Mouse (Mus musculus): ENCODE measurements at regions not wholly inside any gene's neighbourhood (a gene's known extent, or its start where the extent isn't known, plus 50 kb on each side); places are given as distances from the start of the nearest gene placed in this dataset.

- no peak for DNase-seq (ENCODE audit: low spot score in 2 of 2)
These were observed 407.2 kb downstream of the Prss52 start for GRCm38 (mm10) chr14:64511300-64511699.

- DNase-seq (ENCODE audit: low spot score in 2 of 2), result no peak
These were observed 408.6 kb downstream of the Prss52 start for GRCm38 (mm10) chr14:64512726-64513125.

GRCm38 (mm10) chr14:64517584-64518195 is 413.6 kb downstream of the Prss52 start:
- no peak for DNase-seq (ENCODE audit: low spot score in 2 of 2)

GRCm38 (mm10) chr14:64524641-64525040 is 420.6 kb downstream of the Prss52 start:
- DNase-seq (ENCODE audit: low spot score in 2 of 2), result no peak

- no peak for DNase-seq (ENCODE audit: low spot score in 2 of 2)
These were observed 421.4 kb downstream of the Prss52 start for GRCm38 (mm10) chr14:64525302-64526078.

- no peak for DNase-seq (ENCODE audit: low spot score in 2 of 2)
These were observed 426.5 kb downstream of the Prss52 start for GRCm38 (mm10) chr14:64530541-64530940.

- no peak for DNase-seq (ENCODE audit: low spot score in 2 of 2)
These were observed 427.3 kb downstream of the Prss52 start for GRCm38 (mm10) chr14:64531221-64531949.

GRCm38 (mm10) chr14:64532351-64532750 is 428.3 kb downstream of the Prss52 start:
- no peak for DNase-seq (ENCODE audit: low spot score in 2 of 2)

- DNase-seq (ENCODE audit: low spot score in 2 of 2), result no peak
These were observed 429.6 kb downstream of the Prss52 start for GRCm38 (mm10) chr14:64533591-64534151.

- no peak for DNase-seq (ENCODE audit: low spot score in 2 of 2)
These were observed 430.1 kb downstream of the Prss52 start for GRCm38 (mm10) chr14:64534194-64534593.

- no peak for DNase-seq (ENCODE audit: low spot score in 2 of 2)
These were observed 435.4 kb downstream of the Prss52 start for GRCm38 (mm10) chr14:64539436-64539835.

GRCm38 (mm10) chr14:64545056-64545455 is 441.0 kb downstream of the Prss52 start:
- DNase-seq (ENCODE audit: low spot score in 2 of 2), result no peak

GRCm38 (mm10) chr14:64546787-64547186 is 442.7 kb downstream of the Prss52 start:
- peak in 1 of 2 experiments; percentile 21 for DNase-seq (ENCODE audit: low spot score in 2 of 2)

- DNase-seq (ENCODE audit: low spot score in 2 of 2), result no peak
These were observed 448.9 kb downstream of the Prss52 start for GRCm38 (mm10) chr14:64552951-64553350.

GRCm38 (mm10) chr14:64556042-64556441 is 452.0 kb downstream of the Prss52 start:
- no peak for DNase-seq (ENCODE audit: low spot score in 2 of 2)

- no peak for DNase-seq (ENCODE audit: low spot score in 2 of 2)
These were observed 453.4 kb downstream of the Prss52 start for GRCm38 (mm10) chr14:64557453-64557852.

GRCm38 (mm10) chr14:64568689-64569088 is 464.6 kb downstream of the Prss52 start:
- DNase-seq (ENCODE audit: low spot score in 2 of 2), result no peak

- DNase-seq (ENCODE audit: low spot score in 2 of 2), result no peak
These were observed 466.9 kb downstream of the Prss52 start for GRCm38 (mm10) chr14:64570951-64571350.

GRCm38 (mm10) chr14:64572756-64573155 is 468.7 kb downstream of the Prss52 start:
- DNase-seq (ENCODE audit: low spot score in 2 of 2), result no peak

GRCm38 (mm10) chr14:64573773-64574172 is 469.7 kb downstream of the Prss52 start:
- DNase-seq (ENCODE audit: low spot score in 2 of 2), result no peak

- DNase-seq (ENCODE audit: low spot score in 2 of 2), result no peak
These were observed 470.2 kb downstream of the Prss52 start for GRCm38 (mm10) chr14:64574277-64574676.

GRCm38 (mm10) chr14:64574773-64575172 is 470.7 kb downstream of the Prss52 start:
- no peak for DNase-seq (ENCODE audit: low spot score in 2 of 2)

Data from thymus, postnatal 10 days (tissue).